Comparison of ENCODE assay signal across 11 mouse cellular contexts in genomic region chr11:105731989-105732531, GRCm38 (mm10).
DNase-seq lines count a peak whose midpoint lies in the region; ATAC-seq and TF ChIP-seq lines count a peak whose summit lies in the region.
"Had no signal": no experiment of that assay in that cellular context is flagged by ENCODE, and none has a peak within 500 bp of the region (broad histone marks: within the 10 kb centered on the region; RNA-seq: fewer than 3 reads in every experiment).

No protein-coding gene starts in this region.

- no peaks in the 10 kb centered on the region for H3K9me3 ChIP-seq in midbrain, embryonic 13.5 days
- H3K9me3 ChIP-seq in midbrain, embryonic 11.5 days (ENCODE audit: control insufficient read depth, low read length): no peaks in the 10 kb centered on the region
- H3K9me3 ChIP-seq in hindbrain, postnatal 0 days (ENCODE audit: low read length): no peaks in the 10 kb centered on the region
- H3K9me3 ChIP-seq: limb, embryonic 13.5 days had no signal

- peak overlapping the region; percentile 71 for H3K27ac ChIP-seq in midbrain, embryonic 13.5 days
- H3K27ac ChIP-seq in midbrain, embryonic 11.5 days (ENCODE audit: low read depth, low read length): no peak overlapping the region
- H3K27ac ChIP-seq in hindbrain, postnatal 0 days: peak overlapping the region; percentile 80
- H3K27ac ChIP-seq in kidney, adult 2 months (ENCODE audit: insufficient read depth, low read depth, low read length): no peak overlapping the region
- H3K27ac ChIP-seq: limb, embryonic 13.5 days had no signal

- no peak for TF ChIP-seq CTCF in hindbrain, postnatal 0 days (IDR thresholded peaks at IDR 0.05; ENCODE audit: low read depth)
- TF ChIP-seq CTCF in kidney, adult 2 months (conservative IDR thresholded peaks at IDR 0.05; ENCODE audit: insufficient read depth, insufficient read length, low read depth, low read length): no peak

- 53% methylated on average over 4 of the region's 4 CpGs for WGBS in midbrain, embryonic 13.5 days
- 72% methylated on average over 4 of the region's 4 CpGs for WGBS in midbrain, embryonic 11.5 days
- 27% methylated on average over 4 of the region's 4 CpGs for WGBS in hindbrain, postnatal 0 days
- WGBS in kidney, adult 2 months: 68% methylated on average over 4 of the region's 4 CpGs

- H3K9ac ChIP-seq in midbrain, embryonic 13.5 days (replicated peaks): peak overlapping the region; percentile 36; the same call in 1 of the 2 replicates
- no peak overlapping the region for H3K9ac ChIP-seq in midbrain, embryonic 11.5 days (ENCODE audit: low read length)
- H3K9ac ChIP-seq in hindbrain, postnatal 0 days (replicated peaks; ENCODE audit: low read length): peak overlapping the region; percentile 28; the same call in 1 of the 2 replicates
- H3K9ac ChIP-seq: limb, embryonic 13.5 days had no signal

- no peaks in the 10 kb centered on the region for H3K27me3 ChIP-seq in midbrain, embryonic 13.5 days
- H3K27me3 ChIP-seq in midbrain, embryonic 11.5 days (ENCODE audit: control insufficient read depth, insufficient read depth, low read length): no peaks in the 10 kb centered on the region
- H3K27me3 ChIP-seq in hindbrain, postnatal 0 days (ENCODE audit: insufficient read depth, low read length): no peaks in the 10 kb centered on the region
- no peaks in the 10 kb centered on the region for H3K27me3 ChIP-seq in kidney, adult 2 months (replicated peaks; ENCODE audit: control insufficient read depth, insufficient read depth, low read length)
- H3K27me3 ChIP-seq: limb, embryonic 13.5 days had no signal

- H3K4me1 ChIP-seq in midbrain, embryonic 13.5 days (replicated peaks): peaks cover 15% of the 10 kb centered on the region
- H3K4me1 ChIP-seq in midbrain, embryonic 11.5 days (ENCODE audit: control insufficient read depth, insufficient read depth, low read length): peaks cover 8% of the 10 kb centered on the region
- H3K4me1 ChIP-seq in hindbrain, postnatal 0 days (ENCODE audit: insufficient read depth, low read length): no peaks in the 10 kb centered on the region
- H3K4me1 ChIP-seq in kidney, adult 2 months (ENCODE audit: control insufficient read depth, insufficient read depth, low read length): no peaks in the 10 kb centered on the region

- ATAC-seq in midbrain, embryonic 13.5 days: no peak
- ATAC-seq in midbrain, embryonic 11.5 days (ENCODE audit: low FRiP score): no peak
- ATAC-seq in hindbrain, postnatal 0 days: no peak
- ATAC-seq: lung, postnatal 0 days had no signal

- no peak for TF ChIP-seq POLR2A in kidney, adult 2 months (IDR thresholded peaks at IDR 0.05; ENCODE audit: low read depth, low read length)

- intact Hi-C loops in heart, postnatal 36 days (cut with DNase I): no loop called here

- peak; percentile 83 for DNase-seq in heart, adult 11 months
- DNase-seq in heart, postnatal 36 days: no peak
- no peak for DNase-seq in midbrain, embryonic 11.5 days (ENCODE audit: low spot score, missing footprints)
- peak; percentile 7 for DNase-seq in hindbrain, postnatal 0 days (ENCODE audit: low spot score)
- DNase-seq in kidney, adult 2 months: no peak
- DNase-seq in lung, adult 18-20 months: no peak
- DNase-seq: kidney, postnatal 14 days had no signal

- H3K36me3 ChIP-seq in midbrain, embryonic 13.5 days: no peaks in the 10 kb centered on the region
- no peaks in the 10 kb centered on the region for H3K36me3 ChIP-seq in midbrain, embryonic 11.5 days (ENCODE audit: control insufficient read depth, insufficient read depth, low read length)
- H3K36me3 ChIP-seq in hindbrain, postnatal 0 days (ENCODE audit: insufficient read depth, low read length): no peaks in the 10 kb centered on the region
- H3K36me3 ChIP-seq in kidney, adult 2 months (ENCODE audit: control insufficient read depth, insufficient read depth, low read length): no peaks in the 10 kb centered on the region
- H3K36me3 ChIP-seq: limb, embryonic 13.5 days had no signal

- H3K4me2 ChIP-seq in midbrain, embryonic 13.5 days (replicated peaks): peak overlapping the region; percentile 38
- H3K4me2 ChIP-seq in midbrain, embryonic 11.5 days: no peak overlapping the region; the same call in 1 of the 2 replicates
- peak overlapping the region; percentile 56 for H3K4me2 ChIP-seq in hindbrain, postnatal 0 days (ENCODE audit: low read depth, low read length)
- H3K4me2 ChIP-seq: limb, embryonic 13.5 days had no signal

- H3K4me3 ChIP-seq in midbrain, embryonic 13.5 days (replicated peaks): peak overlapping the region; percentile 15
- no peak overlapping the region for H3K4me3 ChIP-seq in midbrain, embryonic 11.5 days (ENCODE audit: low read depth, low read length)
- H3K4me3 ChIP-seq in hindbrain, postnatal 0 days (ENCODE audit: low read length): peak overlapping the region; percentile 35
- no peak overlapping the region for H3K4me3 ChIP-seq in kidney, adult 2 months (ENCODE audit: insufficient read depth, low read depth, low read length)
- H3K4me3 ChIP-seq: limb, embryonic 13.5 days; myocyte had no signal

Comparison
In these comparisons a context has a peak if more than half of its experiments do, and no peak if none do; other contexts are left out.
1. DNase-seq: peak in heart, adult 11 months (single experiment) and hindbrain, postnatal 0 days (single experiment); none in heart, postnatal 36 days (0 of 2), midbrain, embryonic 11.5 days (single experiment), kidney, adult 2 months (single experiment) and lung, adult 18-20 months (0 of 2).
2. H3K27ac ChIP-seq: peak in midbrain, embryonic 13.5 days (single experiment) and hindbrain, postnatal 0 days (single experiment); none in midbrain, embryonic 11.5 days (single experiment) and kidney, adult 2 months (single experiment).
3. H3K4me3 ChIP-seq: peak in midbrain, embryonic 13.5 days (single experiment) and hindbrain, postnatal 0 days (single experiment); none in midbrain, embryonic 11.5 days (single experiment) and kidney, adult 2 months (single experiment).